Mouse (Mus musculus): Measurements from ENCODE around the gene Fdxacb1. TPM values are rescaled to one million over a fixed set of nuclear protein-coding genes. Genes with fewer than 3 reads are reported as not detected.

Gene Fdxacb1
- polyA plus RNA-seq, 1 experiment from 2014 or later = 12.5 TPM

DNA sequence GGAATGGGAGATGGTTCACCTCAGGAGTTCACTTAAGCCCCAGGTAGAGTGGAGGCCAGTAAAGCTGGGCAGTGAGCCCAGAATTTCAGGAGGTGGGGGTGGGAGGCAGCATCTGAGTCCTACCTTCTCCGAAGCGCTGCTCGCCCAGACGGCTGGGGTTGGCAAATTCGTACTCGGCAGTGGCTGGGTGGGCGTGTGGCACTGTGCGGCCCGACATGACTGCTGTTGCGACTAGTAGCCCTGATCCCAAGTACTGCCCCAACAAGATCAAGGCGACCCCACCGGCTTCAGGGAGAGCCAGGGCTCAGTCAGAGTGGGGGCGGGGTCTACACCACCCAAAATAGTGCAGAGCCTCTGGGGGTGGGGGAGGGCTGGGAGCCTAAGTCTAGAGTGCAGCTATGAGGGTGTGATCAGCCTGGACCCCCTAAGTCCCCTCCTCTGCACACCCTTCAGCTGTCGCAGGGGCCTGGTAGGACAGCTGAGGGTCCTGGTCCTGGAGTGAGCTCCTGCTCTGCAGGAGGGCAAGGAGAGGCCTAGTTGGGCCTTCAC, 15.9 kb upstream of the Fdxacb1 start, which contains the start of gene Hspb2:
TSS of gene Hspb2 (minus strand) at position 301 of the 549 bp plus-strand sequence.
- Histone ChIP-seq H3K4me2 (replicated peaks) (no peak within 1 kb of the TSS), H3K27ac (replicated peaks) (no peak within 1 kb of the TSS), H3K9ac (replicated peaks) (no peak within 1 kb of the TSS), H3K9me3 (no peaks in the 10 kb centered on the region), H3K36me3 (no peaks in the 10 kb centered on the region), H3K27me3 (0 out of 2 replicates have a peak, but pooled peaks cover 5% of the 10 kb centered on the region), H3K4me1 (peaks cover 4% of the 10 kb centered on the region; the same call in 1 of the 2 replicates), H3K4me3 (no peak within 1 kb of the TSS)
- WGBS = 75% methylated on average over 14 of the region's 14 CpGs
- no peak for ATAC-seq (ENCODE audit: low FRiP score, low read depth)

DNA sequence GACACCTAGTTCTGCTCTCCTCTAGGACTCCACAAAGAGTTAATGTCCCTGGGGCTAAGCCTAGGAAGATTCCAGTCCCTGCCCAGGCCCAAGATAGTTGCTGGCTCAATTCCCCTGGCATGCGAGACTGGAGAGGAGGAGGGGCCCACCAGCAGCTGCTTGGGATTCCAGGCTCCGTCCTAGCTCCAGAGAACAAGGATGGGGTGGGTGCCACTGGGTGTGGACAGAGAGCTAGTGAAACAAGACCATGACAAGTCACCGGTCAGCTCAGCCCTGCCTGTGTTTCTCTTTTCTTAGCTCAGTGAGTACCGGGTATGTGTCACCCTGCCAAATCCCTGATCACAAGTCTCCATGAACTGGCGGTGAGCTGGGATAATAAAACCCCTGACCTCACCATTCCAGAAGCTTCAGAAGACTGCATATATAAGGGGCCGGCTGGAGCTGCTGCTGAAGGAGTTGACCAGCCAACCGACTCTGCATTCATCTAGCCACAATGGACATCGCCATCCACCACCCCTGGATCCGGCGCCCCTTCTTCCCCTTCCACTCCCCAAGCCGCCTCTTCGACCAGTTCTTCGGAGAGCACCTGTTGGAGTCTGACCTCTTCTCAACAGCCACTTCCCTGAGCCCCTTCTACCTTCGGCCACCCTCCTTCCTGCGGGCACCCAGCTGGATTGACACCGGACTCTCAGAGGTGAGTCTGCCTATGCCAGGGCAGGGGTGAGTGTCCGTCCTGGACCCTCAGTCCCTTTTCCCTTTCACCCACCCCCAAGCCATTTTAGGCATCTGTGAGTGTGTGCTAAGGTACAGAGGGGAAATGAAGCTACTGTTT, 15.0 kb upstream of the Fdxacb1 start:
- 74% methylated on average over 17 of the region's 17 CpGs for WGBS
- no peak overlapping the region for H3K4me3 ChIP-seq
- H3K27ac ChIP-seq (replicated peaks) = no peak overlapping the region
- no peaks in the 10 kb centered on the region for H3K36me3 ChIP-seq
- H3K9ac ChIP-seq (replicated peaks) = no peak overlapping the region
- H3K9me3 ChIP-seq = no peaks in the 10 kb centered on the region
- H3K4me2 ChIP-seq (replicated peaks) = no peak overlapping the region
- peaks cover 4% of the 10 kb centered on the region; the same call in 1 of the 2 replicates for H3K4me1 ChIP-seq
- no peaks in the 10 kb centered on the region for H3K27me3 ChIP-seq
- no peak for ATAC-seq (ENCODE audit: low FRiP score, low read depth)

DNA sequence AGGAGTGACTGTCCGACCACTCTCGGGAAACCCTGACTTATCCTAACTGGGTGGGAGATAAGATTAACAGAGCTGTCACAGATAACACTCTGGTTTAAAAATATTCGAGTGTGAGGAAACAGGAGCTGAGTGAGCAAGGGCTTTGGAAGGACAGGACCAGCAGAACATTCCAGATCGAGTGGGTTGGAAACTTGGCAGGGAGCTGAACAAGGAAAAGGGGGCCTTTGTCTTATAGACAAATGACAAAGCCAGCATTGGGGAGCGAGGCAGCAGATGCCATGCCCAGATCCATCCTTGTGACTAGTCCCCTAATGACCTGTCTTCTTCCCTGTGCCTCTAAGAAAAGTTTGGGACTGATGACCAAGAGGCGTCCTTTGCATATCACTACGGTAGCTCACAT, 14.1 kb upstream of the Fdxacb1 start:
- Histone ChIP-seq H3K4me3 (no peak overlapping the region), H3K27me3 (no peaks in the 10 kb centered on the region), H3K4me1 (peaks cover 4% of the 10 kb centered on the region; the same call in 1 of the 2 replicates), H3K4me2 (replicated peaks) (no peak overlapping the region), H3K36me3 (no peaks in the 10 kb centered on the region), H3K27ac (replicated peaks) (no peak overlapping the region), H3K9ac (replicated peaks) (no peak overlapping the region), H3K9me3 (no peaks in the 10 kb centered on the region)
- ATAC-seq (ENCODE audit: low FRiP score, low read depth) = no peak
- WGBS = 81% methylated on average over 7 of the region's 7 CpGs

- Histone ChIP-seq H3K4me3 (no peak overlapping the region), H3K27ac (replicated peaks) (no peak overlapping the region), H3K4me1 (peaks cover 4% of the 10 kb centered on the region; the same call in 1 of the 2 replicates), H3K36me3 (no peaks in the 10 kb centered on the region), H3K27me3 (no peaks in the 10 kb centered on the region), H3K4me2 (replicated peaks) (no peak overlapping the region), H3K9ac (replicated peaks) (no peak overlapping the region), H3K9me3 (no peaks in the 10 kb centered on the region)
- 61% methylated on average over 5 of the region's 5 CpGs for WGBS
- ATAC-seq (ENCODE audit: low FRiP score, low read depth) = no peak
Observed at GRCm38 (mm10) chr9:50756711-50757110, 11.3 kb upstream of the Fdxacb1 start.

DNA sequence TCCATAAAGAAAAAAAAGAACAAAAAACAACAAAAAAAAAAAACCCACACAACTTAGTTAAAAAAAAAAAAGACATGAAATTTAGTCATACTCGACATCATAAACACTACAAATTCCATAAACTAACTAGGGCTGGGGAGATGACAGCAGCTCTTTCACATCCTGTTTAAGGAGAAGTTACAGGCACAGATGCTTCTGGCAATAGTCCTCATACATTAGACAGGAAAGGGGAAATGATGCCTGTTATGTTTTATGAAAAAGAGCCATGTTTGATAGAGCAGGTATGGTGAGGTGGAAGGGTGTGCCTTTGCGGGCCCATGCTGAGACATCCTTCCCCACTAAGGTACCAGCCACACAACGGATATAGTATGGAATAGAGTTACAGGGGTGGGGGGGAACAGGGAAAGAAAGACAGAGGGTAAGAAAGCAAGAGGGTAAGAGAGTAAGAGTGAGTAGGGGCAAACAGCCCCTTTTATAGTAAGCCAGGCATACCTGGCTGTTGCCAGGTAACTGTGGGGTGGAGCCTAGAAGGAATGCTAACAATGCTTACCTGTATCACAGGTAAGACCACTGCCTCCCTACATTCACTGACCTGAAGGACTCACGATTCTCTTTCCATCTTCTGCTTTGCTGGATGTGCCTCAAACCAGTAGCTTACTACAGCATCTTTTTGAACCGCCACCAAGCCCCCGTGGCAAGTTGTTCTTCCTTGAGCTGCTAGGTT, 6.4 kb upstream of the Fdxacb1 start:
- ATAC-seq (ENCODE audit: low FRiP score, low read depth) = no peak
- no peaks in the 10 kb centered on the region for H3K27me3 ChIP-seq
- no peaks in the 10 kb centered on the region for H3K36me3 ChIP-seq
- WGBS = 68% methylated on average over 6 of the region's 6 CpGs
- no peaks in the 10 kb centered on the region for H3K4me1 ChIP-seq
- no peak overlapping the region for H3K4me3 ChIP-seq
- H3K27ac ChIP-seq (replicated peaks) = no peak overlapping the region
- no peak overlapping the region for H3K4me2 ChIP-seq (replicated peaks)
- H3K9ac ChIP-seq (replicated peaks) = no peak overlapping the region
- H3K9me3 ChIP-seq = no peaks in the 10 kb centered on the region

DNA sequence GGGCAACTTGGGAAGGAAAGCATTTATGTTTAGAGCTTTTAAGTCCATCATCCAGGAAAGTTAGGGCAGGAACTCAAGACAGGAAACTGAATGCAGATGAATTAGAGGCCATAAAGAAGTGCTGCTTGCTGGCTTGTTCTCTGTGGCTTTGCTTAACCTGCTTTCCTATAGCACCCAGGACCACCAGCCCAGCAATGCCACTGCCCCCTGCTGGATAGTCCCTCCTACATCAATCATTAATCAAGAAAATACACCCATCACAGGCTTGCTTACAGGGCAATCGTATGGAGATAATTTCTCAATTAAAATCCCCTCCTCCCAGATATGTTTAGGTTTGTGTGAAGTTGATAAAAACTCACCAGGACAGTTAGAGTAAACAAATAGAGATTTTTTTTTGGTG, 4.7 kb upstream of the Fdxacb1 start:
- Histone ChIP-seq H3K4me1 (peaks cover 5% of the 10 kb centered on the region), H3K4me3 (no peak overlapping the region), H3K9ac (replicated peaks) (no peak overlapping the region), H3K4me2 (replicated peaks) (no peak overlapping the region), H3K36me3 (no peaks in the 10 kb centered on the region), H3K27me3 (no peaks in the 10 kb centered on the region), H3K27ac (replicated peaks) (no peak overlapping the region), H3K9me3 (no peaks in the 10 kb centered on the region)
- no peak for ATAC-seq (ENCODE audit: low FRiP score, low read depth)
- 82% methylated on average over 1 of the region's 1 CpGs for WGBS

DNA sequence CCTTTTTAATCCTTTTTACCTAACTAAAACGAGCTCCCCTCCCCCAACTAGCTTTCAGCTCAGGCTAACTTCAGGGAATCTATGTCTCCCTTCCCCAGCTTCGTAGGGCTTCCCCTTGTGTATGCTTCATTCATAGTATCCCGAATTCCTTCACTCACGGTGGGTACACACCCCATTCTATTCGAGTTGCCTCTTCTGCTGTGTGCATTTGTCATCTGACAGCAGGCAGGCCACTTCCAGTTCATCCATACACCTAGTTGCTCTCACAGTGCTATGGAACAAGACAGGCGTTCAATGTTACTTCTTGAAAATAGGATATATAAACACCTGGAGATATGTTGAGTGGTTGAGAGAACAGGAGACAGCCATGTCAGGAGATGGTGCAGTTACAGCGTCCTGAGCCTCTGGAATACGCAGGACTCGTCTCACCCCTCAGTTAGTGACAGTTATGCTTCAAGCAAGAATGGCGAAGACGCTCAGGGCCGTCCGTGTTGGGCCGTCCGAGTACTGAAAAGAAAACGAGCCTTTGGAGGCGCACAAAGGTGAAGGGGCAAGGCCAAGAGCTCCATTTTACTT, 417 bp upstream of the Fdxacb1 start:
- Histone ChIP-seq H3K9ac (replicated peaks) (peak overlapping the region; percentile 69), H3K4me3 (peak overlapping the region; percentile 67), H3K36me3 (0 out of 2 replicates have a peak, but pooled peaks cover 10% of the 10 kb centered on the region), H3K4me1 (peaks cover 15% of the 10 kb centered on the region), H3K9me3 (no peaks in the 10 kb centered on the region), H3K27me3 (no peaks in the 10 kb centered on the region), H3K4me2 (replicated peaks) (peak overlapping the region; percentile 84), H3K27ac (replicated peaks) (peak overlapping the region; percentile 89)
- ATAC-seq (ENCODE audit: low FRiP score, low read depth) = 0 out of 2 replicates have a peak, but pooled peaks have one; percentile 3
- WGBS = 6% methylated on average over 17 of the region's 17 CpGs

- H3K9me3 ChIP-seq = no peaks in the 10 kb centered on the region
- no peaks in the 10 kb centered on the region for H3K27me3 ChIP-seq
- H3K4me2 ChIP-seq (replicated peaks) = no peak overlapping the region
- no peak overlapping the region for H3K27ac ChIP-seq (replicated peaks)
- 84% methylated on average over 2 of the region's 2 CpGs for WGBS
- H3K36me3 ChIP-seq = 0 out of 2 replicates have a peak, but pooled peaks cover 10% of the 10 kb centered on the region
- H3K4me3 ChIP-seq = no peak overlapping the region
- H3K9ac ChIP-seq (replicated peaks) = no peak overlapping the region
- peaks cover 24% of the 10 kb centered on the region for H3K4me1 ChIP-seq
- no peak for ATAC-seq (ENCODE audit: low FRiP score, low read depth)
Observed at GRCm38 (mm10) chr9:50770011-50770410, 2.0 kb downstream of the Fdxacb1 start.

GRCm38 (mm10) chr9:50774026-50774462, 6.0 kb downstream of the Fdxacb1 start:
- Histone ChIP-seq H3K9me3 (no peaks in the 10 kb centered on the region), H3K4me3 (no peak overlapping the region; the same call in 1 of the 2 replicates), H3K27me3 (no peaks in the 10 kb centered on the region), H3K36me3 (peaks cover 18% of the 10 kb centered on the region; the same call in 1 of the 2 replicates), H3K9ac (replicated peaks) (no peak overlapping the region; the same call in 1 of the 2 replicates), H3K27ac (replicated peaks) (no peak overlapping the region), H3K4me2 (replicated peaks) (peak overlapping the region; percentile 84), H3K4me1 (peaks cover 24% of the 10 kb centered on the region)
- 86% methylated on average over 4 of the region's 4 CpGs for WGBS
- no peak for ATAC-seq (ENCODE audit: low FRiP score, low read depth)

DNA sequence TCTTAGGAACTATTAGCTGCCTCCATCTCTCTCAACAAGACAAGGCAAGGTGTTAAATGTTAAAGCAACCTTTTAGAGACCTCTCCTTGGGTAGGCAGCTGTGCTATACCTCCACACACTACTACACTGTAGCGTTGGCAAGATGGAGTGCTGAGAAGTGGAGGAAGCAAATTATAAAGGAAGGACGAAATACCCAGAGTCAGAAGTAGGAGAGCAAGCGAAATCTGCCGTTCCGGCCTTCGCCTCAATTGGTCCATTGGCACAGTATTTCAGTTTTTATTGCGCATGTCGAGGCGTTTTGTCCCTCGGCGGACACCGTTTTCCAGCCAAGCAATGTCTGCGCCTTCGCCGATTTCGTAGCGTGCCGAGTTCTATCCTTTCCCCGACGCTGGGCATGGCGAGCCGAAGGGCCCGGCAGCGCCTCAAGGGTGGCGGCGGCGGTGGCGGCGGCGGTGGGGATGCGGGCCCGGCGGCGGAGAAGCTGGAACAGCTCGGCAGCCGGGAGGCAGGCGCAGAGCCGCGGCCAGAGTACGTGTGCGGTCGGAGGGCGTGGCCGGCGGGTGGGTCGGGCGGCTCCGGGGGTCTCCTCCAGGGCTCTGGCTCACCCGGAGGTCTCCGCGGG, 7.1 kb downstream of the Fdxacb1 start, which contains the start of the genes Alg9 and 1110032A03Rik:
TSS of gene Alg9 (plus strand) at position 29 of the 622 bp plus-strand sequence.
TSS of gene 1110032A03Rik (minus strand) at position 530 of the 622 bp plus-strand sequence.
- ATAC-seq (ENCODE audit: low FRiP score, low read depth) = peak; percentile 91
- under 1% methylated on average over 50 of the region's 51 CpGs for WGBS

GRCm38 (mm10) chr9:50775662-50776126, 7.7 kb downstream of the Fdxacb1 start:
- peak overlapping the region; percentile 88 for H3K9ac ChIP-seq (replicated peaks)
- H3K4me3 ChIP-seq = peak overlapping the region; percentile 96
- no peaks in the 10 kb centered on the region for H3K27me3 ChIP-seq
- peak overlapping the region; percentile 86 for H3K27ac ChIP-seq (replicated peaks)
- peak; percentile 65 for ATAC-seq (ENCODE audit: low FRiP score, low read depth)
- peaks cover 33% of the 10 kb centered on the region for H3K36me3 ChIP-seq
- under 1% methylated on average over 30 of the region's 30 CpGs for WGBS
- H3K9me3 ChIP-seq = no peaks in the 10 kb centered on the region
- peaks cover 18% of the 10 kb centered on the region for H3K4me1 ChIP-seq
- H3K4me2 ChIP-seq (replicated peaks) = peak overlapping the region; percentile 84

More for the DNA sequence above, 7.1 kb downstream of the Fdxacb1 start, which contains the start of the genes Alg9 and 1110032A03Rik:
- Histone ChIP-seq H3K27me3 (no peaks in the 10 kb centered on the region), H3K36me3 (peaks cover 27% of the 10 kb centered on the region), H3K4me3 (peak within 1 kb of the TSS; percentile 96), H3K4me2 (replicated peaks) (peak within 1 kb of the TSS; percentile 84), H3K4me1 (peaks cover 18% of the 10 kb centered on the region), H3K27ac (replicated peaks) (peak within 1 kb of the TSS; percentile 86), H3K9ac (replicated peaks) (peak within 1 kb of the TSS; percentile 88), H3K9me3 (no peaks in the 10 kb centered on the region)

All from midbrain, embryonic 12.5 days (tissue).